Mouse (Mus musculus): ENCODE data around the gene Nmnat2. TPM values are rescaled to one million over a fixed set of nuclear protein-coding genes. Genes with fewer than 3 reads are reported as not detected.

Nmnat2 gene
- total and polyA plus RNA-seq, 3 experiments: 1.3 to 2.8 TPM; not detected in 1

- Histone ChIP-seq H3K27ac (ENCODE audit: control insufficient read depth, low read depth, low read length) (peak overlapping the region; percentile 47), H3K4me3 (ENCODE audit: control insufficient read depth in 1 of 2, insufficient read depth in 1 of 2, low read depth in 2 of 2, low read length in 2 of 2) (peak overlapping the region; percentile 29 to 38), H3K27me3 (ENCODE audit: control insufficient read depth in 1 of 2, insufficient read depth in 2 of 2, low read length in 2 of 2) (no peaks in the 10 kb centered on the region), H3K79me2 (ENCODE audit: control insufficient read depth, insufficient read depth, low read length, poor library complexity) (no peaks in the 10 kb centered on the region), H3K36me3 (ENCODE audit: control insufficient read depth in 1 of 2, insufficient read depth in 2 of 2, low read length in 2 of 2) (peaks cover 0 to 33% of the 10 kb centered on the region in 2 experiments; a peak in 2 of 4 replicates), H3K4me1 (ENCODE audit: control insufficient read depth in 1 of 2, insufficient read depth in 2 of 2, low read length in 2 of 2) (peaks cover 14 to 25% of the 10 kb centered on the region in 2 experiments), H3K9ac (ENCODE audit: control insufficient read depth, low read depth, low read length, poor library complexity, severe bottlenecking) (peak overlapping the region; percentile 48), H3K9me3 (replicated peaks; ENCODE audit: insufficient read depth, low read length) (no peaks in the 10 kb centered on the region)
- peak; percentile 58 for TF ChIP-seq TCF12 (IDR thresholded peaks at IDR 0.05; ENCODE audit: low read depth, low read length)
- no peak for TF ChIP-seq RAD21 (IDR thresholded peaks at IDR 0.05; ENCODE audit: low read depth, low read length)
- TF ChIP-seq ZC3H11A (IDR thresholded peaks at IDR 0.05; ENCODE audit: low read depth, low read length): no peak
- TF ChIP-seq TAL1 (IDR thresholded peaks at IDR 0.05; ENCODE audit: low read length): peak; percentile 52
- TF ChIP-seq NRF1 (IDR thresholded peaks at IDR 0.05; ENCODE audit: insufficient read depth, low read depth, low read length, poor library complexity, severe bottlenecking): no peak
- TF ChIP-seq EP300 (IDR thresholded peaks at IDR 0.05; ENCODE audit: low read depth in 1 of 2, low read length in 2 of 2): peak; percentile 79 to 85
- TF ChIP-seq JUND (IDR thresholded peaks at IDR 0.05; ENCODE audit: low read depth, low read length): no peak
- 0 out of 2 replicates have a peak, but pooled peaks have one; percentile 39 for TF ChIP-seq MAFK (IDR thresholded peaks at IDR 0.05; ENCODE audit: borderline replicate concordance, low read depth, low read length)
- peak; percentile 74 for TF ChIP-seq ETS1 (IDR thresholded peaks at IDR 0.05; ENCODE audit: low read depth, low read length)
- TF ChIP-seq SIN3A (IDR thresholded peaks at IDR 0.05; ENCODE audit: low read length): peak; percentile 63
- TF ChIP-seq POLR2A (IDR thresholded peaks at IDR 0.05; ENCODE audit: control insufficient read depth in 1 of 2, insufficient read depth in 1 of 2, low read depth in 1 of 2, low read length in 2 of 2, poor library complexity in 1 of 2): no peak
- TF ChIP-seq RCOR1 (IDR thresholded peaks at IDR 0.05; ENCODE audit: low read depth, low read length): peak; percentile 67
- peak; percentile 90 for TF ChIP-seq ZNF384 (IDR thresholded peaks at IDR 0.05; ENCODE audit: low read depth, low read length)
- no peak for TF ChIP-seq UBTF (IDR thresholded peaks at IDR 0.05; ENCODE audit: borderline replicate concordance, insufficient read depth, low read depth, low read length)
- TF ChIP-seq POLR2AphosphoS5 (IDR thresholded peaks at IDR 0.05; ENCODE audit: borderline replicate concordance, low read depth, low read length): no peak
- TF ChIP-seq MXI1 (IDR thresholded peaks at IDR 0.05; ENCODE audit: low read depth, low read length): 0 out of 2 replicates have a peak, but pooled peaks have one; percentile 41
- peak; percentile 82 for TF ChIP-seq GATA1 (IDR thresholded peaks at IDR 0.05; ENCODE audit: low read depth, low read length)
- DNase-seq (ENCODE audit: low read depth, low spot score): peak; percentile 89
Measured at GRCm38 (mm10) chr1:153053619-153054018, 98.8 kb downstream of the Nmnat2 start.

- Histone ChIP-seq H3K9me3 (replicated peaks; ENCODE audit: insufficient read depth, low read length) (no peaks in the 10 kb centered on the region), H3K9ac (ENCODE audit: control insufficient read depth, low read depth, low read length, poor library complexity, severe bottlenecking) (peak overlapping the region; percentile 29), H3K27me3 (ENCODE audit: control insufficient read depth in 1 of 2, insufficient read depth in 2 of 2, low read length in 2 of 2) (no peaks in the 10 kb centered on the region), H3K4me3 (ENCODE audit: control insufficient read depth in 1 of 2, insufficient read depth in 1 of 2, low read depth in 2 of 2, low read length in 2 of 2) (peak overlapping the region in 1 of 2 experiments; percentile 34; a peak in 1 of 4 replicates), H3K36me3 (ENCODE audit: control insufficient read depth in 1 of 2, insufficient read depth in 2 of 2, low read length in 2 of 2) (peaks cover 0 to 30% of the 10 kb centered on the region in 2 experiments; a peak in 2 of 4 replicates), H3K79me2 (ENCODE audit: control insufficient read depth, insufficient read depth, low read length, poor library complexity) (no peaks in the 10 kb centered on the region), H3K27ac (ENCODE audit: control insufficient read depth, low read depth, low read length) (peak overlapping the region; percentile 26), H3K4me1 (ENCODE audit: control insufficient read depth in 1 of 2, insufficient read depth in 2 of 2, low read length in 2 of 2) (peaks cover 14 to 25% of the 10 kb centered on the region in 2 experiments)
- no peak for DNase-seq (ENCODE audit: low read depth, low spot score)
- TF ChIP-seq SIN3A (IDR thresholded peaks at IDR 0.05; ENCODE audit: low read length) (no peak), POLR2A (IDR thresholded peaks at IDR 0.05; ENCODE audit: control insufficient read depth in 1 of 2, insufficient read depth in 1 of 2, low read depth in 1 of 2, low read length in 2 of 2, poor library complexity in 1 of 2) (no peak), POLR2AphosphoS5 (IDR thresholded peaks at IDR 0.05; ENCODE audit: borderline replicate concordance, low read depth, low read length) (no peak), ZC3H11A (IDR thresholded peaks at IDR 0.05; ENCODE audit: low read depth, low read length) (no peak), NRF1 (IDR thresholded peaks at IDR 0.05; ENCODE audit: insufficient read depth, low read depth, low read length, poor library complexity, severe bottlenecking) (no peak), RAD21 (IDR thresholded peaks at IDR 0.05; ENCODE audit: low read depth, low read length) (no peak), TAL1 (IDR thresholded peaks at IDR 0.05; ENCODE audit: low read length) (no peak)
Measured at GRCm38 (mm10) chr1:153054112-153054821, 99.5 kb downstream of the Nmnat2 start.

Measured in MEL (cell line).